8 mouse cellular contexts compared by ENCODE assay signal in the genomic region with DNA sequence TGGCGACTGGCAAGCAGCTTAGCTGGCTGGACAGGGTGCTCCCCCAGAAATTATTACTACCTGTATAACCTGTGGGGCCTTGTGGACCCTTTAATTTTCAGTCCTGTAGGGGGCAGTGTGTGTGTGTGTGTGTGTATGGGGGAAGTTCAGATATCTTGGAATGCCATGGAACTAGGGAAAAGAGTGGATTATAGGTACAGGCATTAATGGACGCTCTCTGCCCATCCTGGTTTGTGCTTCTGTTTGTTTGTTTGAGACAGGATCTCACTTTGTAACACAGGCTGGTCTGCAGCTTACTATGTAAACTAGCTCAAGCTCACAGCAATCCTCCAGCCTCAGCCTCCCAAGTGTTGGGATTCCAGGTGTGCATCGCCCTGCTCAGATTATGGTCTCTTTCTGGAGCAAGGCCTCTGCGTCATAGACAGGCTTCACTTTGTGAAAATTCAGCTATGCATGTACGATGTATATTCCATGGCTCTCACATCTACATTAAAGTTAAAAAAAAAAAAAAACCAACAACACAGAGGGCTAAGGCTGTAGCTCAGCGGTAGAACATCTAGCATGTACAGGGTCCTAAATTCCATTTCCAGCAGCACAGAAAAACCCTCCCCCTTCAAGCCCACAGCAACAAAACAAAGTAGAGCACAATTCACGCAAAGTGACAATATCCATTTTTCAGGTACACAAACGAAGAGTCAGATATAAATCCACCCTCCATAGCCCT. TPM values are rescaled to one million over a fixed set of nuclear protein-coding genes. Genes with fewer than 3 reads are reported as not detected.
A peak's percentile ranks its signal among the peaks of the same experiment; 100 is the strongest.
DNase-seq lines count a peak whose midpoint lies in the region; ATAC-seq and TF ChIP-seq lines count a peak whose summit lies in the region.

No protein-coding gene starts in this region.

- peak overlapping the region; percentile 52 for H3K4me3 ChIP-seq in embryonic facial prominence, embryonic 10.5 days
- H3K4me3 ChIP-seq in heart, postnatal 0 days (ENCODE audit: low read depth, low read length), result peak overlapping the region; percentile 41
- peak overlapping the region; percentile 21; the same call in 1 of the 2 replicates for H3K4me3 ChIP-seq in limb, embryonic 11.5 days (ENCODE audit: low read depth, low read length)
- peak overlapping the region; percentile 38 for H3K4me3 ChIP-seq in midbrain, embryonic 15.5 days

- H3K4me2 ChIP-seq in heart, postnatal 0 days (ENCODE audit: low read depth, low read length), result peak overlapping the region; percentile 63
- peak overlapping the region; percentile 38 for H3K4me2 ChIP-seq in limb, embryonic 11.5 days (ENCODE audit: low read depth, severe bottlenecking)
- H3K4me2 ChIP-seq in midbrain, embryonic 15.5 days, result peak overlapping the region; percentile 49

- peak overlapping the region; percentile 85 for H3K27ac ChIP-seq in embryonic facial prominence, embryonic 10.5 days (replicated peaks)
- H3K27ac ChIP-seq in heart, postnatal 0 days (ENCODE audit: low read depth), result peak overlapping the region; percentile 87
- H3K27ac ChIP-seq in limb, embryonic 11.5 days (replicated peaks; ENCODE audit: low read depth, low read length), result peak overlapping the region; percentile 59; the same call in 1 of the 2 replicates
- H3K27ac ChIP-seq in midbrain, embryonic 15.5 days, result peak overlapping the region; percentile 86

- peak; percentile 42 for ATAC-seq in heart, postnatal 0 days (ENCODE audit: insufficient read depth, low read depth)
- peak; percentile 52; the same call in 1 of the 2 replicates for ATAC-seq in limb, embryonic 11.5 days (ENCODE audit: insufficient number of reproducible peaks, low FRiP score, low TSS enrichment, low read depth)
- ATAC-seq in midbrain, embryonic 15.5 days (replicated peaks), result peak; percentile 73

- peak; percentile 37 for DNase-seq in kidney, adult 18-20 months
- DNase-seq in kidney, adult 11 months, result no peak
- peak; percentile 68 for DNase-seq in ZHBTc4 (ENCODE audit: low read depth, low spot score)
- peak; percentile 53 for DNase-seq in embryonic facial prominence, embryonic 10.5 days (ENCODE audit: low spot score)
- peak; percentile 30 for DNase-seq in heart, postnatal 0 days (ENCODE audit: low spot score)
- DNase-seq in limb, embryonic 11.5 days (ENCODE audit: low spot score), result peak; percentile 55
- DNase-seq in urinary bladder, postnatal 10 days (ENCODE audit: low spot score), result no peak

- no peaks in the 10 kb centered on the region for H3K36me3 ChIP-seq in embryonic facial prominence, embryonic 10.5 days (replicated peaks)
- H3K36me3 ChIP-seq in heart, postnatal 0 days (replicated peaks; ENCODE audit: control insufficient read depth, insufficient read depth, low read length), result no peaks in the 10 kb centered on the region
- H3K36me3 ChIP-seq in limb, embryonic 11.5 days (ENCODE audit: control insufficient read depth, insufficient read depth, low read length), result no peaks in the 10 kb centered on the region
- H3K36me3 ChIP-seq in midbrain, embryonic 15.5 days (replicated peaks), result no peaks in the 10 kb centered on the region

- H3K9ac ChIP-seq in heart, postnatal 0 days (replicated peaks; ENCODE audit: low read depth, low read length), result no peak overlapping the region; the same call in 1 of the 2 replicates
- peak overlapping the region; percentile 7; the same call in 1 of the 2 replicates for H3K9ac ChIP-seq in limb, embryonic 11.5 days (ENCODE audit: low read length)
- peak overlapping the region; percentile 43 for H3K9ac ChIP-seq in midbrain, embryonic 15.5 days

- TF ChIP-seq CTCF in heart, postnatal 0 days (IDR thresholded peaks at IDR 0.05; ENCODE audit: low read depth), result peak; percentile 57

- 0 out of 2 replicates have a peak, but pooled peaks cover 5% of the 10 kb centered on the region for H3K4me1 ChIP-seq in embryonic facial prominence, embryonic 10.5 days
- H3K4me1 ChIP-seq in heart, postnatal 0 days (ENCODE audit: control insufficient read depth, insufficient read depth), result no peaks in the 10 kb centered on the region
- no peaks in the 10 kb centered on the region for H3K4me1 ChIP-seq in limb, embryonic 11.5 days (ENCODE audit: control insufficient read depth, insufficient read depth, low read length)
- no peaks in the 10 kb centered on the region for H3K4me1 ChIP-seq in midbrain, embryonic 15.5 days

- peaks cover 66% of the 10 kb centered on the region for H3K27me3 ChIP-seq in embryonic facial prominence, embryonic 10.5 days (replicated peaks; ENCODE audit: low read depth, poor library complexity, severe bottlenecking)
- H3K27me3 ChIP-seq in heart, postnatal 0 days (ENCODE audit: control insufficient read depth, insufficient read depth, low read length), result no peaks in the 10 kb centered on the region
- H3K27me3 ChIP-seq in limb, embryonic 11.5 days (ENCODE audit: control insufficient read depth, insufficient read depth, low read length), result no peaks in the 10 kb centered on the region
- no peaks in the 10 kb centered on the region for H3K27me3 ChIP-seq in midbrain, embryonic 15.5 days (replicated peaks)

- no peaks in the 10 kb centered on the region for H3K9me3 ChIP-seq in embryonic facial prominence, embryonic 10.5 days
- H3K9me3 ChIP-seq in heart, postnatal 0 days (replicated peaks; ENCODE audit: control insufficient read depth, low read length), result no peaks in the 10 kb centered on the region
- no peaks in the 10 kb centered on the region for H3K9me3 ChIP-seq in limb, embryonic 11.5 days (ENCODE audit: control insufficient read depth, low read length)
- H3K9me3 ChIP-seq in midbrain, embryonic 15.5 days, result no peaks in the 10 kb centered on the region

- TF ChIP-seq EP300 in heart, postnatal 0 days (IDR thresholded peaks at IDR 0.05; ENCODE audit: low read depth), result no peak

- WGBS in embryonic facial prominence, embryonic 10.5 days, result 28% methylated on average over 8 of the region's 8 CpGs
- WGBS in heart, postnatal 0 days, result 23% methylated on average over 8 of the region's 8 CpGs
- WGBS in limb, embryonic 11.5 days, result 25% methylated on average over 8 of the region's 8 CpGs
- 38% methylated on average over 8 of the region's 8 CpGs for WGBS in midbrain, embryonic 15.5 days

RNA-seq across cellular contexts. Expression of gene Ddx3x, which starts 50.7 kb away (rescaled TPM):
- 164 TPM in 2 replicates for polyA plus RNA-seq in embryonic facial prominence, embryonic 10.5 days (2016; fragmentation: Nextera tagmentation; extraction: Ambion mirVana)
- 61.2 and 102 TPM in 2 replicates for total RNA-seq in heart, postnatal 0 days (2014; rRNA removed; ENCODE audit: low replicate concordance)
- polyA plus RNA-seq in heart, postnatal 0 days (2015; fragmentation: Nextera tagmentation; extraction: Ambion mirVana), result 45.8 and 65.9 TPM in 2 replicates
- 190 and 215 TPM in 2 replicates for polyA plus RNA-seq in limb, embryonic 11.5 days (2014; fragmentation: Nextera tagmentation; extraction: Ambion mirVana)
- 103 and 112 TPM in 2 replicates for polyA plus RNA-seq in midbrain, embryonic 15.5 days (2015; fragmentation: Nextera tagmentation; extraction: Ambion mirVana)

Comparison
In these comparisons a context has a peak if more than half of its experiments do, and no peak if none do; other contexts are left out.
1. DNase-seq: peak in kidney, adult 18-20 months (single experiment), ZHBTc4 (single experiment), embryonic facial prominence, embryonic 10.5 days (single experiment), heart, postnatal 0 days (single experiment) and limb, embryonic 11.5 days (single experiment); none in kidney, adult 11 months (single experiment) and urinary bladder, postnatal 10 days (single experiment).
2. Peak in every context shown above with its lines, with median percentiles within 50 percentile points of each other: H3K27ac ChIP-seq, H3K4me3 ChIP-seq, ATAC-seq and H3K4me2 ChIP-seq.